Mouse (Mus musculus) midbrain, embryonic 12.5 days (tissue): ENCODE results near the gene Macrod2. TPM values are rescaled to one million over a fixed set of nuclear protein-coding genes. Genes with fewer than 3 reads are reported as not detected.

Experiments
- ATAC-seq: fragments of 200-750 bp; cut with Nextera tagmentation; 2 replicates; pipeline ENCODE4 v1.8.0; 2017; ENCODE audit warnings: low read depth, moderate TSS enrichment, moderate library complexity; ENCODE audit not compliant: low FRiP score
- H3K27ac ChIP-seq: fragments of 300-500 bp; sonication (generic); replicated peaks from 2 replicates; pipeline ENCODE4 v1.5.1; 2016; ENCODE audit warnings: mild to moderate bottlenecking
- H3K27me3 ChIP-seq: fragments of 300-500 bp; sonication (generic); 2 replicates; pipeline ENCODE4 v1.6.1; 2016; ENCODE audit warnings: mild to moderate bottlenecking
- H3K36me3 ChIP-seq: fragments of 300-500 bp; sonication (generic); 2 replicates; pipeline ENCODE4 v1.6.1; 2016
- H3K4me1 ChIP-seq: fragments of 300-500 bp; sonication (generic); 2 replicates; pipeline ENCODE4 v1.6.1; 2016
- H3K4me2 ChIP-seq: fragments of 300-500 bp; sonication (generic); replicated peaks from 2 replicates; pipeline ENCODE4 v1.6.1; 2016; ENCODE audit warnings: mild to moderate bottlenecking, moderate library complexity
- H3K4me3 ChIP-seq: fragments of 300-500 bp; sonication (generic); 2 replicates; pipeline ENCODE4 v1.5.1; 2016; ENCODE audit warnings: mild to moderate bottlenecking
- H3K9ac ChIP-seq: fragments of 300-500 bp; sonication (generic); replicated peaks from 2 replicates; pipeline ENCODE4 v1.6.1; 2016; ENCODE audit warnings: mild to moderate bottlenecking, moderate library complexity
- H3K9me3 ChIP-seq: fragments of 300-500 bp; sonication (generic); 2 replicates; pipeline ENCODE4 v1.6.1; 2016; ENCODE audit warnings: mild to moderate bottlenecking
- WGBS: fragments of 180-500 bp; shearing (Covaris S2); methylation state at CpG from one replicate; pipeline ENCODE4 v1.1.7; 2016; 5-methylcytosine and 5-hydroxymethylcytosine counted together
- polyA plus RNA-seq: library from polyadenylated mRNA; unstranded; fragments of >200 nt; fragmentation: Nextera tagmentation; extraction: Ambion mirVana; gene quantifications from 2 replicates; pipeline ENCODE4 v1.2.1, GENCODE M21; 2016

Gene Macrod2
- polyA plus RNA-seq, 1 experiment from 2014 or later, result 52.4 TPM

- Histone ChIP-seq H3K4me1 (peaks cover 8% of the 10 kb centered on the region), H3K9me3 (no peaks in the 10 kb centered on the region), H3K4me2 (no peak overlapping the region), H3K36me3 (no peaks in the 10 kb centered on the region), H3K27me3 (no peaks in the 10 kb centered on the region), H3K4me3 (no peak overlapping the region), H3K9ac (no peak overlapping the region), H3K27ac (no peak overlapping the region)
- WGBS, result 82% methylated on average over 2 of the region's 2 CpGs
- ATAC-seq, result no peak
Observed at GRCm38 (mm10) chr2:141587290-141587689, 1192.2 kb downstream of the Macrod2 start.

DNA sequence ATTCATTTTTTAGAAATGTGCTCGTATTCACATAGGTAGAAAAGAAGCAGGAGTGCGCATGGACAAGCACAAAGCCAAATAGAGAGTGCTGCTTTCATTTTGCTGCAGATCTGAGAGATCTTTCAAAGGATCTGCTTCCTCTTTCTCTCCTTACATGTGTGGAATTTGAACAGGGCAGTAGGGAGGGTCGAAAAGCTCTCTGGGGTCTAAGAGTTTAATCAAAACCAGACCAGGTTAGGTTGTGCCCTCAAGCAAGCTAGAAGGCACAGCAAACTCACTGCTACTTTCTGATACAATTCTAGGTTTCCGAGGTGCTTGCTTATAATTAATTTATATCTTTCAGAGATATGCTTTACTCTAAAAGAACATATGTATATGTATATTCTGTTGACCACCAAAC is 1196.2 kb downstream of the Macrod2 start:
- H3K4me1 ChIP-seq, result no peaks in the 10 kb centered on the region
- H3K4me3 ChIP-seq, result no peak overlapping the region
- WGBS, result 70% methylated on average over 4 of the region's 4 CpGs
- no peak overlapping the region for H3K4me2 ChIP-seq
- H3K27ac ChIP-seq, result no peak overlapping the region
- H3K36me3 ChIP-seq, result no peaks in the 10 kb centered on the region
- no peaks in the 10 kb centered on the region for H3K27me3 ChIP-seq
- ATAC-seq, result no peak
- no peaks in the 10 kb centered on the region for H3K9me3 ChIP-seq
- no peak overlapping the region for H3K9ac ChIP-seq

DNA sequence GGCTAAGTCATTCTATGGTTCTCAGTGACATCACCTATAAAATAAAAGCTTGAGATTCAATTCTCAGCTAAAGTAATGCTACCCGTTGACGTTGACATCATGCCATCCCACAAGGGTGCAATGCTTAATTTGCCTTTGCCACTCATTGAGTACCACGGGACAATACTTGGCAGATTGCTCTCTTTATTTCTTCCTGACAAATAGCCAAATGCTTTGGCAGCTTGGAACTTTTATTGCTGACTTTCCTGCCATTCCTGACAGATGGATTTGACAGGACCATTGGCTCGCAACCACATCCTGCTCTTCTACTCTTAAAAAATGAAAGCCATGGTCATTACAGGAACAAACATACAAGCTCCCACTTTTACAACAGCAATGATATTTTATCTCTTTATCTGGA is 1199.7 kb downstream of the Macrod2 start:
- no peak overlapping the region for H3K4me3 ChIP-seq
- no peak for ATAC-seq
- 88% methylated on average over 4 of the region's 4 CpGs for WGBS

GRCm38 (mm10) chr2:141617721-141618120 is 1222.6 kb downstream of the Macrod2 start:
- H3K4me2 ChIP-seq, result no peak overlapping the region
- ATAC-seq, result no peak
- no peaks in the 10 kb centered on the region for H3K9me3 ChIP-seq
- 89% methylated on average over 2 of the region's 2 CpGs for WGBS
- no peak overlapping the region for H3K27ac ChIP-seq
- no peaks in the 10 kb centered on the region for H3K27me3 ChIP-seq
- no peak overlapping the region for H3K4me3 ChIP-seq
- no peaks in the 10 kb centered on the region for H3K4me1 ChIP-seq
- no peak overlapping the region for H3K9ac ChIP-seq
- no peaks in the 10 kb centered on the region for H3K36me3 ChIP-seq

More for the DNA sequence above, 1199.7 kb downstream of the Macrod2 start:
- Histone ChIP-seq H3K36me3 (no peaks in the 10 kb centered on the region), H3K4me2 (no peak overlapping the region), H3K27me3 (no peaks in the 10 kb centered on the region), H3K9me3 (no peaks in the 10 kb centered on the region), H3K4me1 (no peaks in the 10 kb centered on the region), H3K9ac (no peak overlapping the region), H3K27ac (no peak overlapping the region)

- WGBS, result 86% methylated on average over 5 of the region's 5 CpGs
- no peak for ATAC-seq
Observed at GRCm38 (mm10) chr2:141618257-141618656, 1223.1 kb downstream of the Macrod2 start.

GRCm38 (mm10) chr2:141664051-141664450 is 1268.9 kb downstream of the Macrod2 start:
- Histone ChIP-seq H3K9ac (no peak overlapping the region), H3K4me1 (no peaks in the 10 kb centered on the region), H3K27me3 (no peaks in the 10 kb centered on the region), H3K4me3 (no peak overlapping the region), H3K36me3 (no peaks in the 10 kb centered on the region), H3K4me2 (no peak overlapping the region), H3K9me3 (no peaks in the 10 kb centered on the region), H3K27ac (no peak overlapping the region)
- ATAC-seq, result no peak

More at GRCm38 (mm10) chr2:141618257-141618656, 1223.1 kb downstream of the Macrod2 start:
- H3K9me3 ChIP-seq, result no peaks in the 10 kb centered on the region
- H3K4me1 ChIP-seq, result no peaks in the 10 kb centered on the region
- no peak overlapping the region for H3K4me2 ChIP-seq
- H3K36me3 ChIP-seq, result no peaks in the 10 kb centered on the region
- no peak overlapping the region for H3K4me3 ChIP-seq
- H3K27me3 ChIP-seq, result no peaks in the 10 kb centered on the region
- no peak overlapping the region for H3K27ac ChIP-seq
- no peak overlapping the region for H3K9ac ChIP-seq

- no peak overlapping the region for H3K4me2 ChIP-seq
- H3K36me3 ChIP-seq, result no peaks in the 10 kb centered on the region
- no peak overlapping the region for H3K4me3 ChIP-seq
- H3K9ac ChIP-seq, result no peak overlapping the region
- H3K9me3 ChIP-seq, result no peaks in the 10 kb centered on the region
- no peaks in the 10 kb centered on the region for H3K4me1 ChIP-seq
- no peaks in the 10 kb centered on the region for H3K27me3 ChIP-seq
- H3K27ac ChIP-seq, result no peak overlapping the region
- no peak for ATAC-seq
- 88% methylated on average over 3 of the region's 3 CpGs for WGBS
Observed at GRCm38 (mm10) chr2:141672814-141673213, 1277.7 kb downstream of the Macrod2 start.

GRCm38 (mm10) chr2:141673405-141673804 is 1278.3 kb downstream of the Macrod2 start:
- no peaks in the 10 kb centered on the region for H3K4me1 ChIP-seq
- no peak overlapping the region for H3K9ac ChIP-seq
- H3K4me2 ChIP-seq, result no peak overlapping the region
- WGBS, result 81% methylated on average over 8 of the region's 8 CpGs
- H3K27me3 ChIP-seq, result no peaks in the 10 kb centered on the region
- H3K4me3 ChIP-seq, result no peak overlapping the region
- no peak overlapping the region for H3K27ac ChIP-seq
- H3K36me3 ChIP-seq, result no peaks in the 10 kb centered on the region
- H3K9me3 ChIP-seq, result no peaks in the 10 kb centered on the region
- ATAC-seq, result no peak

- peaks cover 6% of the 10 kb centered on the region; the same call in 1 of the 2 replicates for H3K9me3 ChIP-seq
- H3K9ac ChIP-seq, result no peak overlapping the region
- no peaks in the 10 kb centered on the region for H3K27me3 ChIP-seq
- 77% methylated on average over 3 of the region's 3 CpGs for WGBS
- H3K36me3 ChIP-seq, result no peaks in the 10 kb centered on the region
- no peak overlapping the region for H3K4me2 ChIP-seq
- no peak overlapping the region for H3K4me3 ChIP-seq
- no peak for ATAC-seq
- no peak overlapping the region for H3K27ac ChIP-seq
- no peaks in the 10 kb centered on the region for H3K4me1 ChIP-seq
Observed at GRCm38 (mm10) chr2:141697541-141697940, 1302.4 kb downstream of the Macrod2 start.

DNA sequence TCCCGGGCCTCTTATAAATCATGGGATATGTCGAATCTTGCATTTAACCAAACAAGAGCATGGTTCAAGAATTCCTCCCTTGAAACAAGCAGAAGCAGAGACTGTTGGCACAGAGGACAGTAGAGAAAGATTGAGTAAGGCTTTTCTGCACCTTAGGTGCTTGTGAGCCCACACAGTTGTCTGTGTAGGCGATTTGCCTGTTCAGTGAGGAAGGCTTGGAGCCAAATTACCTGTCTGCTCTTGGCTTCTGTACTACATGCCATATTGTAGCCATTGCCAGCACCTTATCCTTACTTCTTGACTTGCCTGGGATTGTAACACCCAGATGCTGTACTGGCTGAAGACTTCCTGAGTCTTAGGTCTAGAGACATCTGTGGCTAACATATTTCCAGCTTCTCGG is 1303.2 kb downstream of the Macrod2 start:
- Histone ChIP-seq H3K4me2 (no peak overlapping the region), H3K9me3 (peaks cover 6% of the 10 kb centered on the region; the same call in 1 of the 2 replicates), H3K36me3 (no peaks in the 10 kb centered on the region), H3K27me3 (no peaks in the 10 kb centered on the region), H3K9ac (no peak overlapping the region), H3K4me1 (no peaks in the 10 kb centered on the region), H3K27ac (no peak overlapping the region), H3K4me3 (no peak overlapping the region)
- no peak for ATAC-seq
- 86% methylated on average over 4 of the region's 4 CpGs for WGBS

GRCm38 (mm10) chr2:141700759-141701452 is 1305.8 kb downstream of the Macrod2 start:
- ATAC-seq, result no peak
- Histone ChIP-seq H3K9ac (no peak overlapping the region), H3K27me3 (no peaks in the 10 kb centered on the region), H3K4me2 (no peak overlapping the region), H3K9me3 (no peaks in the 10 kb centered on the region), H3K4me1 (no peaks in the 10 kb centered on the region), H3K36me3 (no peaks in the 10 kb centered on the region), H3K27ac (no peak overlapping the region), H3K4me3 (no peak overlapping the region)
- WGBS, result 70% methylated on average over 7 of the region's 7 CpGs

GRCm38 (mm10) chr2:141711785-141712184 is 1316.7 kb downstream of the Macrod2 start:
- ATAC-seq, result no peak
- Histone ChIP-seq H3K36me3 (no peaks in the 10 kb centered on the region), H3K9ac (no peak overlapping the region), H3K27me3 (no peaks in the 10 kb centered on the region), H3K9me3 (no peaks in the 10 kb centered on the region), H3K27ac (no peak overlapping the region), H3K4me1 (no peaks in the 10 kb centered on the region), H3K4me2 (no peak overlapping the region), H3K4me3 (no peak overlapping the region)
- 73% methylated on average over 2 of the region's 2 CpGs for WGBS

- H3K27ac ChIP-seq, result no peak overlapping the region
- H3K4me2 ChIP-seq, result no peak overlapping the region
- WGBS, result 75% methylated on average over 4 of the region's 4 CpGs
- no peaks in the 10 kb centered on the region for H3K4me1 ChIP-seq
- no peak overlapping the region for H3K4me3 ChIP-seq
- no peaks in the 10 kb centered on the region for H3K36me3 ChIP-seq
- no peaks in the 10 kb centered on the region for H3K27me3 ChIP-seq
- H3K9me3 ChIP-seq, result no peaks in the 10 kb centered on the region
- ATAC-seq, result peak; percentile 56; the same call in 1 of the 2 replicates
- no peak overlapping the region for H3K9ac ChIP-seq
Observed at GRCm38 (mm10) chr2:141712265-141712664, 1317.2 kb downstream of the Macrod2 start.
